Mouse (Mus musculus): ENCODE data around the gene Dpp9. TPM values are rescaled to one million over a fixed set of nuclear protein-coding genes. Genes with fewer than 3 reads are reported as not detected.
A peak's percentile ranks its signal among the peaks of the same experiment; 100 is the strongest.

Gene Dpp9
- polyA plus RNA-seq, 1 experiment, result 37.1 TPM

DNA sequence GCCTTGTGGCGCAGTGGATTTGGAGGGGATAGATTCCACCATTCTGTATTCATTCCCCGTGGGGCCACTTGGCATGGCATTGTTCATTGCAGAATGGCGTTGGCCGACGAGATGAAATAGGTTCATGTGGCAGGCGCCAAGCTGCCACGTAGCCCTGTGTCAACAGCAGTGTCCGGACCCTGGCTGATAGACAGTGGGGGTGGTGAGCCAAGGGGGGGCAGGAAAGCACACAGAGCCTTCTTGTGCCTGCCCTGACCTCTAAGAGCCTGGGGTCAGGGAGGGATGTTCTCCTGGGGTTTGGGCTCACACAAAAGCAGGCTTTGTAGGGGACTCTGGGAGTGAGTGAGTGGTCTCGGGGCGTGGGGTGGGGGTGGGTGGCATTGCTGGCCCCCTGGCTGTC, 48.1 kb downstream of the Dpp9 start:
- no peak for TF ChIP-seq CEBPB (IDR thresholded peaks at IDR 0.05; ENCODE audit: insufficient read depth, poor library complexity, severe bottlenecking)
- TF ChIP-seq TCF12 (IDR thresholded peaks at IDR 0.05; ENCODE audit: insufficient read depth, poor library complexity, severe bottlenecking), result no peak
- TF ChIP-seq TCF3 (IDR thresholded peaks at IDR 0.05; ENCODE audit: insufficient read length, low read depth), result no peak
- TF ChIP-seq MYOG (IDR thresholded peaks at IDR 0.05; ENCODE audit: control insufficient read depth in 1 of 3, insufficient read depth in 1 of 3, insufficient read length in 2 of 3, low read depth in 2 of 3), result no peak
- TF ChIP-seq MAX (IDR thresholded peaks at IDR 0.05; ENCODE audit: low read depth), result no peak
- TF ChIP-seq USF1 (IDR thresholded peaks at IDR 0.05; ENCODE audit: low read depth), result no peak
- Histone ChIP-seq H3K79me2 (ENCODE audit: control insufficient read depth, insufficient read depth) (no peaks in the 10 kb centered on the region), H3K4me3 (no peak overlapping the region), H3ac (ENCODE audit: control insufficient read depth, insufficient read length) (no peak overlapping the region), H3K27me3 (ENCODE audit: control insufficient read depth, insufficient read depth, insufficient read length) (no peaks in the 10 kb centered on the region), H3K36me3 (ENCODE audit: control insufficient read depth, insufficient read depth) (peaks cover 1% of the 10 kb centered on the region), H3K4me2 (ENCODE audit: low read depth) (no peak overlapping the region)

DNA sequence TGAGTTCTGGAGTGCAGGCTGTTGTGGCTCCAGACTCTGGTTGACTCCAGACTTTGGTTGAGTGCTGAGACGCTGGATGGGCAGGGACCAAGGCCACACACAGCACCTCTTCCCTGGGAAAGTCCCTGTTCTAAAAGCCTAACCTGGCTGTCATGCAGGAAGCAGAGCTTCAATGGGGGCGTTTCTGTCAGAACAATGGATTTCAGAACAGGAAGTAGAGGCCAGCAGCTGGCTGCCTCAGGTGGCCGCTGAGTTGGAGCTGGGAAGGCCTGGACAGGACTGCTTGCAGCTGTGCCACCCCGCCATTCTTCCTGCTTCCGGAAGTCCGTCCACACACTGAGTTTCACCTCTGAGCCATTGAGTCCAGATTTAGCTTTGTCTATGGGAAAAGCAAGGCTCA, 48.9 kb downstream of the Dpp9 start:
- H3K4me3 ChIP-seq, result no peak overlapping the region
- peak in 1 of 3 experiments; percentile 3 for TF ChIP-seq MYOG (IDR thresholded peaks at IDR 0.05; ENCODE audit: control insufficient read depth in 1 of 3, insufficient read depth in 1 of 3, insufficient read length in 2 of 3, low read depth in 2 of 3)
- no peak for TF ChIP-seq SRF (IDR thresholded peaks at IDR 0.05; ENCODE audit: control insufficient read depth, insufficient read length, low read depth)
- no peak for TF ChIP-seq USF1 (IDR thresholded peaks at IDR 0.05; ENCODE audit: low read depth)
- no peaks in the 10 kb centered on the region for H3K79me2 ChIP-seq (ENCODE audit: control insufficient read depth, insufficient read depth)
- H3K4me2 ChIP-seq (ENCODE audit: low read depth), result no peak overlapping the region
- no peaks in the 10 kb centered on the region for H3K36me3 ChIP-seq (ENCODE audit: control insufficient read depth, insufficient read depth)
- no peaks in the 10 kb centered on the region for H3K27me3 ChIP-seq (ENCODE audit: control insufficient read depth, insufficient read depth, insufficient read length)
- no peak overlapping the region for H3ac ChIP-seq (ENCODE audit: control insufficient read depth, insufficient read length)

DNA sequence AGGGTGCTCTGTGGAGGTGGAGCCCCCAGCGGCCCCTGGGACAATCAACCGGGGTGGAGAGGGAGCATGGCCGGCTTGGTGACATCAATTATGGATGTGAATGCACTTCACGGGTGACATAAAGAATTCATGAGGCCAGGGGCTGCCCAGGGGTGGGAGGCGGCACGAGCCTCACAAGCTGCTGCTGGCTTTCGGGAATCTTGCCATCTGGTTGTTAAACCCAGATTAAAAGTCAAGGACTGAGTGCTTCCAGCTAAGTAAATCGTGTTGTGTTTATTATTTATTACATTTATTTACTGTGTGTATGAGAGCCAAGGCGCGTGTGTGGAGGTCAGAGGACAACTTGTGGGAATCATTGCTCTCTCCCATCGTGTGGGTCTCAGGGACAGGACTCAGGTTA, 53.0 kb downstream of the Dpp9 start:
- H3K4me2 ChIP-seq (ENCODE audit: low read depth), result no peak overlapping the region
- no peaks in the 10 kb centered on the region for H3K79me2 ChIP-seq (ENCODE audit: control insufficient read depth, insufficient read depth)
- H3K4me3 ChIP-seq, result no peak overlapping the region
- no peaks in the 10 kb centered on the region for H3K27me3 ChIP-seq (ENCODE audit: control insufficient read depth, insufficient read depth, insufficient read length)
- TF ChIP-seq POLR2A (IDR thresholded peaks at IDR 0.05; ENCODE audit: insufficient read length, low read depth), result no peak
- no peak for TF ChIP-seq TCF3 (IDR thresholded peaks at IDR 0.05; ENCODE audit: insufficient read length, low read depth)
- TF ChIP-seq USF1 (IDR thresholded peaks at IDR 0.05; ENCODE audit: low read depth), result no peak
- no peak for TF ChIP-seq MYOG (IDR thresholded peaks at IDR 0.05; ENCODE audit: control insufficient read depth in 1 of 3, insufficient read depth in 1 of 3, insufficient read length in 2 of 3, low read depth in 2 of 3)
- TF ChIP-seq CEBPB (IDR thresholded peaks at IDR 0.05; ENCODE audit: insufficient read depth, poor library complexity, severe bottlenecking), result no peak
- TF ChIP-seq TCF12 (IDR thresholded peaks at IDR 0.05; ENCODE audit: insufficient read depth, poor library complexity, severe bottlenecking), result no peak
- TF ChIP-seq REST (IDR thresholded peaks at IDR 0.05; ENCODE audit: insufficient read depth, insufficient read length), result no peak
- no peak for TF ChIP-seq POLR2AphosphoS2 (IDR thresholded peaks at IDR 0.05; ENCODE audit: insufficient read length, low read depth)
- no peak for TF ChIP-seq E2F4 (IDR thresholded peaks at IDR 0.05; ENCODE audit: insufficient read depth)
- no peak for TF ChIP-seq MYOD1 (IDR thresholded peaks at IDR 0.05; ENCODE audit: control insufficient read depth in 1 of 3, insufficient read length in 2 of 3, low read depth in 2 of 3)
- no peak for TF ChIP-seq SRF (IDR thresholded peaks at IDR 0.05; ENCODE audit: control insufficient read depth, insufficient read length, low read depth)
- TF ChIP-seq MAX (IDR thresholded peaks at IDR 0.05; ENCODE audit: low read depth), result no peak
- H3ac ChIP-seq (ENCODE audit: control insufficient read depth, insufficient read length), result no peak overlapping the region
- H3K36me3 ChIP-seq (ENCODE audit: control insufficient read depth, insufficient read depth), result no peaks in the 10 kb centered on the region

DNA sequence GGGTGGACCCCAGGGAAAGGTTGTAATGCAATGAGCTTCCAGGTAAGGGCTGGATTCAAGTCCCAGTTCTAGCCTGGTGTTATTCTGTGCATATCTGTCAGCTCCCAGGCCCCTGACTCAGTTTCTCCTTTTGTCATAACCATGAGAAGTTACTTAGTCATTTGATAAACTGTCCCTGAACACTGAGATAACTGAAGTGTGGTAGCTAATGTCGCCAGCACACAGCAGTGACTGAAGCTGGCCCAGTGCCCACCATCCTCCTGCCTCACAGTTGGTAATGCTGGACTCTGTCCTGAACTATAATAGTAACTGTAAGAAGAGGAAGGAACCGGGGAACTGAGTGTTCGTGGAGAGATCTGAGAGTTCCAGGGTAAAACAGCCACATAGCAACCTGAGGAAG, 54.2 kb downstream of the Dpp9 start:
- Histone ChIP-seq H3K4me2 (ENCODE audit: low read depth) (no peak overlapping the region), H3ac (ENCODE audit: control insufficient read depth, insufficient read length) (no peak overlapping the region), H3K79me2 (ENCODE audit: control insufficient read depth, insufficient read depth) (no peaks in the 10 kb centered on the region), H3K27me3 (ENCODE audit: control insufficient read depth, insufficient read depth, insufficient read length) (no peaks in the 10 kb centered on the region), H3K36me3 (ENCODE audit: control insufficient read depth, insufficient read depth) (no peaks in the 10 kb centered on the region), H3K4me3 (no peak overlapping the region)
- TF ChIP-seq MYOD1 (IDR thresholded peaks at IDR 0.05; ENCODE audit: control insufficient read depth in 1 of 3, insufficient read length in 2 of 3, low read depth in 2 of 3), result no peak
- TF ChIP-seq MYOG (IDR thresholded peaks at IDR 0.05; ENCODE audit: control insufficient read depth in 1 of 3, insufficient read depth in 1 of 3, insufficient read length in 2 of 3, low read depth in 2 of 3), result no peak
- no peak for TF ChIP-seq REST (IDR thresholded peaks at IDR 0.05; ENCODE audit: insufficient read depth, insufficient read length)
- TF ChIP-seq SRF (IDR thresholded peaks at IDR 0.05; ENCODE audit: control insufficient read depth, insufficient read length, low read depth), result no peak
- no peak for TF ChIP-seq TCF3 (IDR thresholded peaks at IDR 0.05; ENCODE audit: insufficient read length, low read depth)
- TF ChIP-seq MAX (IDR thresholded peaks at IDR 0.05; ENCODE audit: low read depth), result no peak
- no peak for TF ChIP-seq POLR2A (IDR thresholded peaks at IDR 0.05; ENCODE audit: insufficient read length, low read depth)
- no peak for TF ChIP-seq CEBPB (IDR thresholded peaks at IDR 0.05; ENCODE audit: insufficient read depth, poor library complexity, severe bottlenecking)
- no peak for TF ChIP-seq TCF12 (IDR thresholded peaks at IDR 0.05; ENCODE audit: insufficient read depth, poor library complexity, severe bottlenecking)
- TF ChIP-seq POLR2AphosphoS2 (IDR thresholded peaks at IDR 0.05; ENCODE audit: insufficient read length, low read depth), result no peak
- no peak for TF ChIP-seq E2F4 (IDR thresholded peaks at IDR 0.05; ENCODE audit: insufficient read depth)
- no peak for TF ChIP-seq USF1 (IDR thresholded peaks at IDR 0.05; ENCODE audit: low read depth)

DNA sequence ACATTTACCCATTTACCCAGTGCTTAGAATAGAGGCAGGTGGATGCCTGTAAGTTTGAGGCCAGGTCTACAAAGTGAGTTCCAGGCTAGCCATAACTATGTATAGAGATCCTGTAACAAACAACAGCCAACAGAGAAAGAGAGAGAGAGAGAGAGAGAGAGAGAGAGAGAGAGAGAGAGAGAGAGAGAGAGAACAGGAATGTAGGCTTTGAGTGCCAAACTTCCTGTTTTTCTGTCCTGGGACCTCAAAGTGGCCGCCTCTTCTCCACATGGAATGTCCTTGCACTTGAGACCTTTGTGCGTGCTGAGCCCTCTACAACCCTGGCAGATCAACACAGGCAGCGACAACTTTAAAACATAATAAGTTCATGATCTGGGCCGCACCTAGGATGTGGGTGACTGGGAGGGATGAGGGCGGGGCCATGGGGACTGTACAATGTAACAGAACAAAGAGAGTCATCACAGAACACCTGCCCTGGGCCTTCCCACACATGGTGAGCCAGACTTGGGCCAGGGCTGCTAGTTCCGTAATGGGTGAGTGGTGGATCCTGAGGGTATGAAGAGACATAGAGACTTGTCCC, 55.1 kb downstream of the Dpp9 start:
- TF ChIP-seq SRF (IDR thresholded peaks at IDR 0.05; ENCODE audit: control insufficient read depth, insufficient read length, low read depth) (no peak), MYOD1 (IDR thresholded peaks at IDR 0.05; ENCODE audit: control insufficient read depth in 1 of 3, insufficient read length in 2 of 3, low read depth in 2 of 3) (peak in 1 of 3 experiments; percentile 45)
- H3K79me2 ChIP-seq (ENCODE audit: control insufficient read depth, insufficient read depth), result no peaks in the 10 kb centered on the region
- no peaks in the 10 kb centered on the region for H3K36me3 ChIP-seq (ENCODE audit: control insufficient read depth, insufficient read depth)
- H3K4me3 ChIP-seq, result no peak overlapping the region
- no peak overlapping the region for H3K4me2 ChIP-seq (ENCODE audit: low read depth)
- no peak overlapping the region for H3ac ChIP-seq (ENCODE audit: control insufficient read depth, insufficient read length)
- peaks cover 4% of the 10 kb centered on the region for H3K27me3 ChIP-seq (ENCODE audit: control insufficient read depth, insufficient read depth, insufficient read length)
